Mouse (Mus musculus) G1E (cell line): ENCODE results near the gene Plpp6. TPM values are rescaled to one million over a fixed set of nuclear protein-coding genes. Genes with fewer than 3 reads are reported as not detected.
A peak's percentile ranks its signal among the peaks of the same experiment; 100 is the strongest.

Source experiments
- ATAC-seq: 2 replicates; pipeline ENCODE4 v1.8.0; 2016; ENCODE audit warnings: mild to moderate bottlenecking; ENCODE audit not compliant: insufficient number of reproducible peaks, poor library complexity, low FRiP score, severe bottlenecking; ENCODE audit errors: extremely low read depth
- DNase-seq: peaks from one replicate; pipeline ENCODE4 v3.0.0; 2012; ENCODE audit warnings: low spot score
- H3K27me3 ChIP-seq: 2 replicates; pipeline ENCODE4 v1.6.1; 2012; ENCODE audit warnings: mild to moderate bottlenecking, low read length, inconsistent platforms; ENCODE audit not compliant: insufficient read depth
- H3K36me3 ChIP-seq: replicated peaks from 2 replicates; pipeline ENCODE3; 2012; ENCODE audit warnings: mild to moderate bottlenecking, inconsistent platforms
- H3K4me1 ChIP-seq: 2 replicates; pipeline ENCODE4 v1.6.1; 2012; ENCODE audit warnings: low read depth, low read length, inconsistent platforms, mixed read lengths; ENCODE audit not compliant: insufficient read depth
- H3K4me3 ChIP-seq: 2 replicates; pipeline ENCODE4 v1.5.1; 2012; ENCODE audit warnings: low read depth, mild to moderate bottlenecking, inconsistent platforms, low read length, moderate library complexity, mixed read lengths
- H3K9me3 ChIP-seq: replicated peaks from 2 replicates; pipeline ENCODE4 v1.6.1; 2012; ENCODE audit warnings: inconsistent platforms
- CTCF ChIP-seq: IDR thresholded peaks from 2 replicates; pipeline ENCODE4 v1.5.1; 2012; ENCODE audit warnings: low read depth, low read length, inconsistent platforms, mixed read lengths
- GATA1 ChIP-seq: IDR thresholded peaks from 2 replicates; pipeline ENCODE4 v1.6.1; 2012; ENCODE audit warnings: borderline replicate concordance, low read length, inconsistent platforms, mixed read lengths
- GATA2 ChIP-seq: IDR thresholded peaks from 2 replicates; pipeline ENCODE4 v1.6.1; 2012; ENCODE audit warnings: low read depth, low read length, inconsistent platforms, borderline replicate concordance
- POLR2AphosphoS5 ChIP-seq: IDR thresholded peaks from 2 replicates; pipeline ENCODE4 v1.6.1; 2012; ENCODE audit warnings: low read depth, low read length, inconsistent platforms; ENCODE audit not compliant: insufficient replicate concordance
- TAL1 ChIP-seq: conservative IDR thresholded peaks from 2 replicates; pipeline ENCODE4 v1.6.1; 2012; ENCODE audit warnings: low read depth, low read length, inconsistent platforms, mixed read lengths
- polyA plus RNA-seq: library from polyadenylated mRNA; stranded (reverse); fragments of >175 nt; gene quantifications from 2 replicates; pipeline ENCODE4 v1.2.3, GENCODE M21; 2012
- total RNA-seq, 2 experiments: library from RNA; stranded (forward) in 1 of 2; stranded (reverse) in 1 of 2; fragments of 200-1000 nt in 1 of 2; fragments of >200 nt in 1 of 2; fragmentation: Nextera tagmentation in 1 of 2; gene quantifications; 2 replicates each; pipeline ENCODE4 v1.2.3; 2014 to 2017

The Plpp6 gene
- total and polyA plus RNA-seq, 3 experiments, result 5.8 to 31.2 (median 8.7) TPM

GRCm38 (mm10) chr19:28963113-28963512 is 640 bp upstream of the Plpp6 start:
- Histone ChIP-seq H3K27me3 (peaks cover 11% of the 10 kb centered on the region; the same call in 1 of the 2 replicates), H3K4me3 (no peak overlapping the region), H3K9me3 (no peaks in the 10 kb centered on the region), H3K4me1 (peaks cover 27% of the 10 kb centered on the region), H3K36me3 (peaks cover 13% of the 10 kb centered on the region)
- no peak for TF ChIP-seq GATA1
- TF ChIP-seq GATA2, result no peak
- no peak for TF ChIP-seq POLR2AphosphoS5
- TF ChIP-seq TAL1, result no peak
- no peak for ATAC-seq
- no peak for DNase-seq

- peaks cover 13% of the 10 kb centered on the region for H3K36me3 ChIP-seq
- H3K9me3 ChIP-seq, result no peaks in the 10 kb centered on the region
- DNase-seq, result no peak
- no peak for ATAC-seq
- H3K4me1 ChIP-seq, result peaks cover 27% of the 10 kb centered on the region
- peak overlapping the region; percentile 95 for H3K4me3 ChIP-seq
- TF ChIP-seq GATA2, result no peak
- TF ChIP-seq POLR2AphosphoS5, result no peak
- TF ChIP-seq GATA1, result no peak
- TF ChIP-seq CTCF, result no peak
- no peak for TF ChIP-seq TAL1
- H3K27me3 ChIP-seq, result peaks cover 11% of the 10 kb centered on the region; the same call in 1 of the 2 replicates
Measured at GRCm38 (mm10) chr19:28963513-28963841, 276 bp upstream of the Plpp6 start.

GRCm38 (mm10) chr19:28964552-28964903 is 775 bp downstream of the Plpp6 start:
- H3K4me1 ChIP-seq, result peaks cover 27% of the 10 kb centered on the region
- TF ChIP-seq GATA1, result no peak
- TF ChIP-seq TAL1, result no peak
- no peak for TF ChIP-seq POLR2AphosphoS5
- no peak for DNase-seq

GRCm38 (mm10) chr19:28967652-28968051 is 3.9 kb downstream of the Plpp6 start, which contains the start of gene 4430402I18Rik:
4430402I18Rik (minus strand) TSS chr19:28967800.
- peaks cover 27% of the 10 kb centered on the region for H3K4me1 ChIP-seq
- ATAC-seq (no peak), DNase-seq (no peak)
- H3K36me3 ChIP-seq, result peaks cover 13% of the 10 kb centered on the region
- H3K27me3 ChIP-seq, result 0 out of 2 replicates have a peak, but pooled peaks cover 2% of the 10 kb centered on the region
- H3K4me3 ChIP-seq, result no peak within 1 kb of the TSS
- no peak for TF ChIP-seq CTCF
- TF ChIP-seq POLR2AphosphoS5, result no peak
- TF ChIP-seq TAL1, result no peak
- no peak for TF ChIP-seq GATA2
- no peak for TF ChIP-seq GATA1
- H3K9me3 ChIP-seq, result no peaks in the 10 kb centered on the region

More at GRCm38 (mm10) chr19:28964552-28964903, 775 bp downstream of the Plpp6 start:
- H3K9me3 ChIP-seq, result no peaks in the 10 kb centered on the region
- peak overlapping the region; percentile 95 for H3K4me3 ChIP-seq
- peaks cover 11% of the 10 kb centered on the region; the same call in 1 of the 2 replicates for H3K27me3 ChIP-seq
- ATAC-seq, result no peak
- H3K36me3 ChIP-seq, result peaks cover 13% of the 10 kb centered on the region

GRCm38 (mm10) chr19:28968178-28968577 is 4.4 kb downstream of the Plpp6 start:
- no peak for DNase-seq
- no peak for ATAC-seq
- H3K36me3 ChIP-seq, result peaks cover 13% of the 10 kb centered on the region

GRCm38 (mm10) chr19:28969231-28969630 is 5.5 kb downstream of the Plpp6 start:
- TF ChIP-seq GATA1, result no peak
- no peak for TF ChIP-seq GATA2
- no peak for TF ChIP-seq CTCF
- no peak for TF ChIP-seq POLR2AphosphoS5
- TF ChIP-seq TAL1, result no peak
- H3K36me3 ChIP-seq, result peaks cover 13% of the 10 kb centered on the region
- no peak for ATAC-seq
- no peaks in the 10 kb centered on the region for H3K27me3 ChIP-seq
- H3K4me1 ChIP-seq, result peaks cover 21% of the 10 kb centered on the region
- H3K4me3 ChIP-seq, result no peak overlapping the region
- H3K9me3 ChIP-seq, result no peaks in the 10 kb centered on the region
- no peak for DNase-seq

More at GRCm38 (mm10) chr19:28968178-28968577, 4.4 kb downstream of the Plpp6 start:
- Histone ChIP-seq H3K4me3 (no peak overlapping the region), H3K27me3 (0 out of 2 replicates have a peak, but pooled peaks cover 2% of the 10 kb centered on the region), H3K4me1 (peaks cover 27% of the 10 kb centered on the region), H3K9me3 (no peaks in the 10 kb centered on the region)
- TF ChIP-seq GATA2 (no peak), POLR2AphosphoS5 (no peak), TAL1 (no peak), CTCF (no peak), GATA1 (no peak)
